Mouse (Mus musculus) macrophage (primary cell): ENCODE measurements around the gene Arv1. TPM values are rescaled to one million over a fixed set of nuclear protein-coding genes. Genes with fewer than 3 reads are reported as not detected.

Experiments
- polyA plus RNA-seq: library from polyadenylated mRNA; stranded (reverse); fragments of 250-400 nt; gene quantifications from 3 replicates; pipeline ENCODE4 v1.2.4, GENCODE M21; 2018; ENCODE audit warnings: inconsistent platforms

Arv1 gene
- polyA plus RNA-seq, 1 experiment from 2014 or later, result 4.2 TPM

Other genes starting within 250 kb of the Arv1 start
- 13.3 to 23.6 TPM (median 21.6 TPM) in 3 replicates for gene Cog2, start 201.4 kb upstream of the Arv1 start, polyA plus RNA-seq
- not detected in 3 replicates for gene Agt, start 152.4 kb upstream of the Arv1 start, polyA plus RNA-seq
- gene Capn9, start 146.0 kb upstream of the Arv1 start, polyA plus RNA-seq, result not detected in 3 replicates
- gene 2310022B05Rik, start 58.8 kb upstream of the Arv1 start, polyA plus RNA-seq, result 5.6 to 10.8 TPM (median 5.9 TPM) in 3 replicates
- 27.1 to 40.1 TPM (median 37.6 TPM) in 3 replicates for gene Ttc13, start 156 bp upstream of the Arv1 start, polyA plus RNA-seq
- gene Fam89a, start 29.7 kb downstream of the Arv1 start, polyA plus RNA-seq, result not detected in 3 replicates
- gene Trim67, start 71.0 kb downstream of the Arv1 start, polyA plus RNA-seq, result not detected in 3 replicates
- gene Gnpat, start 140.9 kb downstream of the Arv1 start, polyA plus RNA-seq, result 34.0 to 66.4 TPM (median 41.8 TPM) in 3 replicates
- gene 2810004N23Rik, start 141.0 kb downstream of the Arv1 start, polyA plus RNA-seq, result 11.3 to 24.7 TPM (median 17.6 TPM) in 3 replicates
- 8.3 to 14.5 TPM (median 12.6 TPM) in 3 replicates for gene Exoc8, start 175.6 kb downstream of the Arv1 start, polyA plus RNA-seq
- gene Sprtn, start 175.7 kb downstream of the Arv1 start, polyA plus RNA-seq, result 11.4 to 15.2 TPM (median 12.6 TPM) in 3 replicates
- gene Egln1, start 227.2 kb downstream of the Arv1 start, polyA plus RNA-seq, result 16.9 to 25.1 TPM (median 21.7 TPM) in 3 replicates